Mouse (Mus musculus): Measurements from ENCODE around the gene Ulk4. TPM values are rescaled to one million over a fixed set of nuclear protein-coding genes. Genes with fewer than 3 reads are reported as not detected.

The Ulk4 gene
- polyA plus RNA-seq, 1 experiment = 1.1 TPM

DNA sequence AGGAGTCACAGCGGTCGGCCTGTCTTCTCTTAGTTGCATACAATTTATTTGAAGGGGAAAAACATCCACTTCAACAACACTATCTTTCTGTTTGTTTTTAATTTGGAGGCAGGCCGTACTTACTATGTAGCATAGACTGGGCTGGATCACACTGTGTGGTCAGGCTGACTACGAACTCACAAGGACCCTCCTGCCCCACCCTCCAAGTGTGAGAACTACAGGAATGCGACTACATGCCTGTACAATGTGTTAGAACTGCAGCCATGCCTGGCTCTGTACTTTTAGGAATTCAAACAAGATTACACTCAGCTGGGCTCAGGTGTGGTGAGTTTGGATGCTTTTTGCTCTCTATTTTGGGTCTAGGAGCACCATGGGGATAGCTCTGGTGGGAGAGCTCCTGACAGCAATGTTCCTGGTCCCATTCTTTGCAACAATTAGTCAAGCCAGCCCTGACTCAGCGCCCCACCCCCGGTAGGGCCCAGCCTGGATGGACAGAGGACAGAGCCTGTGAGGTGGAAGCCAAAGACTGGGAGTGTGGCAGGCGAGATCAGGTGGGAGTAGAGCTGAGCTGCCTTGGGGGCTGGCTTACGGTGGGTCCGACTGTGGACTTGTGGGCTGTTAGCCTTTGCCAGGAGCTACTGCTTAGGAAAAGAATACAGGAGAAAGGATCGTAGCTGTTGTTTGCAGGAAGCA, 261.0 kb downstream of the Ulk4 start:
- Histone ChIP-seq H3ac (ENCODE audit: control insufficient read depth, insufficient read length, low read depth) (no peak overlapping the region), H3K36me3 (ENCODE audit: control insufficient read depth, insufficient read depth) (no peaks in the 10 kb centered on the region), H3K79me3 (ENCODE audit: low read depth) (no peaks in the 10 kb centered on the region), H3K27me3 (ENCODE audit: control insufficient read depth, insufficient read depth, insufficient read length) (no peaks in the 10 kb centered on the region), H3K79me2 (ENCODE audit: control insufficient read depth, insufficient read depth) (no peaks in the 10 kb centered on the region), H3K4me3 (ENCODE audit: insufficient read depth, poor library complexity, severe bottlenecking) (no peak overlapping the region)
- TF ChIP-seq MAX (IDR thresholded peaks at IDR 0.05) (no peak), CEBPB (IDR thresholded peaks at IDR 0.05; ENCODE audit: low read depth) (no peak), MYOG (IDR thresholded peaks at IDR 0.05; ENCODE audit: control insufficient read depth, extremely low read depth, insufficient read length) (no peak), MYOD1 (IDR thresholded peaks at IDR 0.05; ENCODE audit: control insufficient read depth, insufficient read length, low read depth) (no peak), FOSL1 (IDR thresholded peaks at IDR 0.05; ENCODE audit: insufficient read depth, low read length, poor library complexity, severe bottlenecking) (no peak), CTCF (IDR thresholded peaks at IDR 0.05; ENCODE audit: control insufficient read depth, insufficient read depth, insufficient read length) (no peak), USF1 (IDR thresholded peaks at IDR 0.05; ENCODE audit: low read depth) (no peak)

DNA sequence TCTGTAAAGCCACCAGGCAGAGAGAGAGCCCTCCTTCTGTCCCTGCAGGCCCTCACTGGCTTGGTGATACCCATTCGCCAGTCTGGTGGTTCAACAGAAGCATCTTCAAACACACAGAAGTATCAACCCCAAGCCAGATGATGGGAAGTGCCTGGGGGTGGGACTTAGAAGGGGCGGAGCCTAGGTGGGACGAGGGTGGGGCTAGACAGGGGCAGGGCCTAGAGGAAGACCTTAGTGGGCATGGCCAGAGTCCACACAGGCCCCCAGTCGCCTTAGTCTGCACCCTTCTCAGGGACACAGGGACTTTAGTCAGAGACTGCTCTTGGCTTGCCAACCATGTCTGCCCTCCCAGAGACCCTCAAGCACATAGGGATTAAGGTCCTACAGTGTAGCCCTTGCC, 265.5 kb downstream of the Ulk4 start:
- no peaks in the 10 kb centered on the region for H3K79me2 ChIP-seq (ENCODE audit: control insufficient read depth, insufficient read depth)
- H3K4me3 ChIP-seq (ENCODE audit: insufficient read depth, poor library complexity, severe bottlenecking) = no peak overlapping the region
- H3ac ChIP-seq (ENCODE audit: control insufficient read depth, insufficient read length, low read depth) = no peak overlapping the region
- H3K79me3 ChIP-seq (ENCODE audit: low read depth) = no peaks in the 10 kb centered on the region
- TF ChIP-seq USF1 (IDR thresholded peaks at IDR 0.05; ENCODE audit: low read depth) (no peak), MAX (IDR thresholded peaks at IDR 0.05) (no peak), MYOG (IDR thresholded peaks at IDR 0.05; ENCODE audit: control insufficient read depth, extremely low read depth, insufficient read length) (no peak), CTCF (IDR thresholded peaks at IDR 0.05; ENCODE audit: control insufficient read depth, insufficient read depth, insufficient read length) (no peak), MYOD1 (IDR thresholded peaks at IDR 0.05; ENCODE audit: control insufficient read depth, insufficient read length, low read depth) (no peak), FOSL1 (IDR thresholded peaks at IDR 0.05; ENCODE audit: insufficient read depth, low read length, poor library complexity, severe bottlenecking) (no peak), CEBPB (IDR thresholded peaks at IDR 0.05; ENCODE audit: low read depth) (no peak)
- no peaks in the 10 kb centered on the region for H3K27me3 ChIP-seq (ENCODE audit: control insufficient read depth, insufficient read depth, insufficient read length)
- H3K36me3 ChIP-seq (ENCODE audit: control insufficient read depth, insufficient read depth) = no peaks in the 10 kb centered on the region

- H3ac ChIP-seq (ENCODE audit: control insufficient read depth, insufficient read length, low read depth) = no peak overlapping the region
- H3K79me3 ChIP-seq (ENCODE audit: low read depth) = no peaks in the 10 kb centered on the region
- no peaks in the 10 kb centered on the region for H3K27me3 ChIP-seq (ENCODE audit: control insufficient read depth, insufficient read depth, insufficient read length)
- H3K4me3 ChIP-seq (ENCODE audit: insufficient read depth, poor library complexity, severe bottlenecking) = no peak overlapping the region
- no peaks in the 10 kb centered on the region for H3K79me2 ChIP-seq (ENCODE audit: control insufficient read depth, insufficient read depth)
- TF ChIP-seq MAX (IDR thresholded peaks at IDR 0.05) = no peak
- TF ChIP-seq MYOG (IDR thresholded peaks at IDR 0.05; ENCODE audit: control insufficient read depth, extremely low read depth, insufficient read length) = no peak
- no peak for TF ChIP-seq CTCF (IDR thresholded peaks at IDR 0.05; ENCODE audit: control insufficient read depth, insufficient read depth, insufficient read length)
- TF ChIP-seq MYOD1 (IDR thresholded peaks at IDR 0.05; ENCODE audit: control insufficient read depth, insufficient read length, low read depth) = no peak
- TF ChIP-seq USF1 (IDR thresholded peaks at IDR 0.05; ENCODE audit: low read depth) = no peak
- TF ChIP-seq CEBPB (IDR thresholded peaks at IDR 0.05; ENCODE audit: low read depth) = no peak
- TF ChIP-seq FOSL1 (IDR thresholded peaks at IDR 0.05; ENCODE audit: insufficient read depth, low read length, poor library complexity, severe bottlenecking) = no peak
- H3K36me3 ChIP-seq (ENCODE audit: control insufficient read depth, insufficient read depth) = no peaks in the 10 kb centered on the region
These were observed 266.5 kb downstream of the Ulk4 start for GRCm38 (mm10) chr9:121010544-121010943.

DNA sequence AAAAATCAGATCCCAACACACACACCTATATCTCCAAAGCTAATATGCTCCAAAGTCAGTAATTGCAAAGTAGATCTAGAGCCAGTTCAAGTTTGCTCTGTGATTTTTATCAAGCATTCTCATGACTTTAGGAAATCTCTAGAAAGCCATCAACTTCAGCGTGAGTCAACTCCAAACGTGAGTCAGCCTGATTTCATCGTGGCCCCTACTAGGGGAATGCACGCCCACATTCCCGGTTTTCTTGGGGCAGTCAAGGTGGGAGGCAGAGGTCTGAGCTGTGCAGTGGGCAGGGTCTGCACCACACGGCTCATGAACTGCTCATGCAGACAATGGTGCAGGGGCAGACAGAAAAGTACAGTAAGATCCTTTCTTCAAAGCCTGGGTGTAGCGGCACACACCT, 271.0 kb downstream of the Ulk4 start:
- H3K36me3 ChIP-seq (ENCODE audit: control insufficient read depth, insufficient read depth) = no peaks in the 10 kb centered on the region
- no peaks in the 10 kb centered on the region for H3K27me3 ChIP-seq (ENCODE audit: control insufficient read depth, insufficient read depth, insufficient read length)
- H3K4me3 ChIP-seq (ENCODE audit: insufficient read depth, poor library complexity, severe bottlenecking) = no peak overlapping the region
- no peaks in the 10 kb centered on the region for H3K79me2 ChIP-seq (ENCODE audit: control insufficient read depth, insufficient read depth)
- TF ChIP-seq MAX (IDR thresholded peaks at IDR 0.05) (no peak), USF1 (IDR thresholded peaks at IDR 0.05; ENCODE audit: low read depth) (no peak), FOSL1 (IDR thresholded peaks at IDR 0.05; ENCODE audit: insufficient read depth, low read length, poor library complexity, severe bottlenecking) (no peak), MYOD1 (IDR thresholded peaks at IDR 0.05; ENCODE audit: control insufficient read depth, insufficient read length, low read depth) (no peak), CTCF (IDR thresholded peaks at IDR 0.05; ENCODE audit: control insufficient read depth, insufficient read depth, insufficient read length) (no peak), MYOG (IDR thresholded peaks at IDR 0.05; ENCODE audit: control insufficient read depth, extremely low read depth, insufficient read length) (no peak), CEBPB (IDR thresholded peaks at IDR 0.05; ENCODE audit: low read depth) (no peak)
- no peak overlapping the region for H3ac ChIP-seq (ENCODE audit: control insufficient read depth, insufficient read length, low read depth)
- H3K79me3 ChIP-seq (ENCODE audit: low read depth) = no peaks in the 10 kb centered on the region

DNA sequence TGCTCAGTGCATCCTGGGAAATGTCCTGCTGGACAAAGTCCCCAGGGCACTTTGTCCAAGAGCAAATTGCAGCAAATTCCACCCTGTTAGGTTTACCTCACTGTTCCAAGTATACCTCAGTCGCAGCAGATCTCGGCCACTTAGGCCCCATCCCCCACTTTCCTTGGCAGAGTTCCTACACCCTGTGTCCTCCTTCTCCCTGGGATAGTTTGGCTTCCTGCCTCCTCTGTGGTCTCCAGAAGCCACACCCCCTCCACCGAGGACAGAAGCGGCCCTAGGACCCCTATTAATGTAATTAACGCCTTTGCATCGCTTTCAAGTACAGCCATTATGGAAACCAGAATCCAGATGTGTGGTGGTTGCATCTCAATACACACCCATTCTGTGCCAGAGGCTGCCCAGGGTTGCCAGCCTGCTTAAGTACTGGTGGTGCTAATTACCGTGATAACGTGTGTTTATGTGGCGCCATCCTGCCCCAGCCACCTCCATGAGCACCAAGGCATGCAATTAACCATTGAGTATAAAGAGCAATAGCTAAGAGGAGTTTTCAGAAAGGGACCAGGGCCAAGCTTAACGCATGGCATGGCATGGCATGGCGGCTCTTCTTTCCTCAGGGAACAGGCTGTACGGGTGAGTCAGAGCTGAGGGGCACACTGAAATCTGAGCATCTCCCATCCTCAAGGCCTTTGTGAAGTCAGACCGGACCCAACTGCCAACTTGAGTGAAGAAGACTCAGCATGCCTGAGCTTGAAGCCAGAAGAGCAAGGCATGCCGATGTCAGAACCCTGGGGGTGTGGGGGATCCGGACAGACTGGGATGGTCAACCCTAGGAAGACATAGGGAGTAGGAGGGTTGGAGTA, 275.1 kb downstream of the Ulk4 start:
- H3K79me3 ChIP-seq (ENCODE audit: low read depth) = no peaks in the 10 kb centered on the region
- no peaks in the 10 kb centered on the region for H3K79me2 ChIP-seq (ENCODE audit: control insufficient read depth, insufficient read depth)
- TF ChIP-seq MYOD1 (IDR thresholded peaks at IDR 0.05; ENCODE audit: control insufficient read depth, insufficient read length, low read depth) (no peak), CEBPB (IDR thresholded peaks at IDR 0.05; ENCODE audit: low read depth) (no peak), MYOG (IDR thresholded peaks at IDR 0.05; ENCODE audit: control insufficient read depth, extremely low read depth, insufficient read length) (no peak), MAX (IDR thresholded peaks at IDR 0.05) (peak; percentile 21)
- no peak overlapping the region for H3K4me3 ChIP-seq (ENCODE audit: insufficient read depth, poor library complexity, severe bottlenecking)
- H3K36me3 ChIP-seq (ENCODE audit: control insufficient read depth, insufficient read depth) = no peaks in the 10 kb centered on the region
- H3K27me3 ChIP-seq (ENCODE audit: control insufficient read depth, insufficient read depth, insufficient read length) = no peaks in the 10 kb centered on the region
- H3ac ChIP-seq (ENCODE audit: control insufficient read depth, insufficient read length, low read depth) = no peak overlapping the region

All from C2C12 (cell line).